ENCODE assay signal across 8 mouse cellular contexts in the genomic region with DNA sequence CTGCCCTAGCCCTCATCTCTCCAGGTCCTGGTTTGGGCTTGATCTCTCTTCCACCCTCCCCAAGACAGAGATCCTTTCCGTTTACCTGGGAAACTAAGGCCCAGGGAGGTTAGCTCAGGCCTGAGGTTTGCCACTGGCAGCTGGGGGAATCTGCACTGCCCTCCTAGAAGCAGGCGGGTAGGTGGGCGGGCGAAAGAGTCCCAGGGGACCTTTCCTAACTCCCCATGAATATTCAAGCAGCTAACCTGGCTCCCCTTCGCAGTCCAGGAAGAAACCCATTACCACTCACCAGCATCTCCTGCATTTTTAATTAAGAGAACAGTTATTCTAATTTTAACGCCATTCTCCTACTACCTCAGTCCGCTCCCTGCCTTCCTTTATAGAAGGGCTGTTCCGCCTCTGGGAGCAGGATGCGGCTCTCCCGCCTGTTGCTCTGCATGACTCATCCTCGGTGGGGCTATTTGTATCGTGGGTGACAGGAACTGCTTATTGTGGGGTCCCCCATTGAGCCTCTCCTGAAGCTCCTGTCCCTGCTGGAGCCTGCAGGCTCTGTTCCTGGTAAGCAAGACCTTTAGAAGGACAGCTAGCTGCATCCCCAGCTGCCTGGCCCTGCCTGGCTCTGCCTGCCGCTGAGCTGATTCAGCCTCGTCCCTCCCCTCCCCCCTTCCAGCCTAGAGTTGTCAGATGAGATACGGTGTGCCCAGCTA. TPM values are rescaled to one million over a fixed set of nuclear protein-coding genes. Genes with fewer than 3 reads are reported as not detected.
DNase-seq lines count a peak whose midpoint lies in the region; ATAC-seq and TF ChIP-seq lines count a peak whose summit lies in the region.

No protein-coding gene starts in this region.

- no peaks in the 10 kb centered on the region for H3K27me3 ChIP-seq in heart, embryonic 13.5 days (replicated peaks)
- no peaks in the 10 kb centered on the region for H3K27me3 ChIP-seq in myocyte (ENCODE audit: control insufficient read depth, insufficient read depth, insufficient read length)

- peak overlapping the region; percentile 58 for H3K4me2 ChIP-seq in heart, embryonic 13.5 days
- H3K4me2 ChIP-seq in myocyte (ENCODE audit: low read depth), result peak overlapping the region; percentile 30

- no peak for TF ChIP-seq POLR2A in myocyte (IDR thresholded peaks at IDR 0.05; ENCODE audit: insufficient read length, low read depth)

- DNase-seq in heart, adult 18-20 months, result no peak
- DNase-seq in R1 (ENCODE audit: low read depth, low spot score), result peak; percentile 89
- DNase-seq in frontal cortex, adult 2 months (ENCODE audit: extremely low spot score in 1 of 2, low spot score in 1 of 2), result peak; percentile 40 to 80
- DNase-seq in layer of hippocampus, postnatal 25 days (ENCODE audit: extremely low spot score in 1 of 2, low spot score in 1 of 2), result peak; percentile 13 to 46

- peaks cover 51% of the 10 kb centered on the region for H3K4me1 ChIP-seq in heart, embryonic 13.5 days

- H3K36me3 ChIP-seq in heart, embryonic 13.5 days, result no peaks in the 10 kb centered on the region
- H3K36me3 ChIP-seq in myocyte (ENCODE audit: control insufficient read depth, insufficient read depth), result no peaks in the 10 kb centered on the region

- no peak for ATAC-seq in heart, embryonic 13.5 days (ENCODE audit: extremely low read depth, insufficient number of reproducible peaks, low FRiP score, low TSS enrichment)
- ATAC-seq in activated CD4-positive, CD25-positive, alpha-beta regulatory T cell, adult 4 months, result no peak
- no peak for ATAC-seq in megakaryocyte-erythroid progenitor cell, adult 5-6 weeks (replicated peaks; ENCODE audit: low FRiP score, low TSS enrichment, poor library complexity, severe bottlenecking)

- no peaks in the 10 kb centered on the region for H3K79me2 ChIP-seq in myocyte (ENCODE audit: control insufficient read depth, insufficient read depth)

- peak overlapping the region; percentile 53 for H3K27ac ChIP-seq in heart, embryonic 13.5 days (replicated peaks)

- peak overlapping the region; percentile 24 for H3K4me3 ChIP-seq in heart, embryonic 13.5 days
- H3K4me3 ChIP-seq in myocyte, result no peak overlapping the region

- H3ac ChIP-seq in myocyte (ENCODE audit: control insufficient read depth, insufficient read length), result no peak overlapping the region

- peak overlapping the region; percentile 60 for H3K9ac ChIP-seq in heart, embryonic 13.5 days

- 17% methylated on average over 15 of the region's 15 CpGs for WGBS in heart, embryonic 13.5 days

- H3K9me3 ChIP-seq in heart, embryonic 13.5 days, result no peaks in the 10 kb centered on the region

TF ChIP-seq in myocyte, 11 proteins besides CTCF, POLR2A, EP300 and RAD21:
- TF ChIP-seq TCF3 (IDR thresholded peaks at IDR 0.05; ENCODE audit: insufficient read length, low read depth) (no peak), REST (IDR thresholded peaks at IDR 0.05; ENCODE audit: insufficient read depth, insufficient read length) (no peak), USF1 (IDR thresholded peaks at IDR 0.05; ENCODE audit: low read depth) (no peak), MYOG (IDR thresholded peaks at IDR 0.05; ENCODE audit: control insufficient read depth in 1 of 3, insufficient read depth in 1 of 3, insufficient read length in 2 of 3, low read depth in 2 of 3) (no peak), E2F4 (IDR thresholded peaks at IDR 0.05; ENCODE audit: insufficient read depth) (no peak), MAX (IDR thresholded peaks at IDR 0.05; ENCODE audit: low read depth) (no peak), TCF12 (IDR thresholded peaks at IDR 0.05; ENCODE audit: insufficient read depth, poor library complexity, severe bottlenecking) (no peak), SRF (IDR thresholded peaks at IDR 0.05; ENCODE audit: control insufficient read depth, insufficient read length, low read depth) (no peak), MYOD1 (IDR thresholded peaks at IDR 0.05; ENCODE audit: control insufficient read depth in 1 of 3, insufficient read length in 2 of 3, low read depth in 2 of 3) (no peak), POLR2AphosphoS2 (IDR thresholded peaks at IDR 0.05; ENCODE audit: insufficient read length, low read depth) (no peak), CEBPB (IDR thresholded peaks at IDR 0.05; ENCODE audit: insufficient read depth, poor library complexity, severe bottlenecking) (no peak)

RNA-seq across cellular contexts. Expression of gene Iqsec1, which starts 12.5 kb away (rescaled TPM):
- 13.5 and 14.3 TPM in 2 replicates for polyA plus RNA-seq in heart, embryonic 13.5 days (2015; fragmentation: Nextera tagmentation; extraction: Ambion mirVana)
- 100 to 1,000 TPM; 133 to 153 TPM for total RNA-seq in heart, adult 18-20 months (2021)
- 141 and 142 TPM in 2 replicates for polyA plus RNA-seq in frontal cortex, adult 2 months (2012; rRNA removed)
- total RNA-seq in layer of hippocampus, postnatal 25 days (2021), result 100 to 1,000 TPM; 245 to 258 TPM
- polyA plus RNA-seq in myocyte (2012; fragmentation: generic; extraction: Trizol), result 43.4 TPM
- 10 to 100 TPM in 1 of 2 experiments, 1 to 10 TPM in 1; 6.7 to 10.2 TPM for polyA plus RNA-seq in activated CD4-positive, CD25-positive, alpha-beta regulatory T cell, adult 4 months (2017; shearing (Covaris generic))
- 32.1 and 74.3 TPM in 2 replicates for total RNA-seq in megakaryocyte-erythroid progenitor cell, adult 5-6 weeks (2014; fragmentation: Nextera tagmentation)
- 14.7 and 15.0 TPM in 2 replicates for total RNA-seq in megakaryocyte-erythroid progenitor cell, adult 5-6 weeks (2017)

Comparison
In these comparisons a context has a peak if more than half of its experiments do, and no peak if none do; other contexts are left out.
1. DNase-seq: peak in R1 (single experiment), frontal cortex, adult 2 months (2 of 2) and layer of hippocampus, postnatal 25 days (2 of 2); none in heart, adult 18-20 months (0 of 2).